Mouse (Mus musculus) layer of hippocampus, postnatal 25 days (tissue): Measurements from ENCODE around the gene Catsper1. TPM values are rescaled to one million over a fixed set of nuclear protein-coding genes. Genes with fewer than 3 reads are reported as not detected.

Experiments
- DNase-seq, 2 experiments: peaks; one replicate each; pipeline ENCODE4 v3.0.0; 2022; ENCODE audit warnings: mixed read lengths in 2 of 2, low spot score in 1 of 2; ENCODE audit errors: extremely low spot score in 1 of 2
- total RNA-seq, 2 experiments: library from RNA; stranded (reverse); gene quantifications; 2 replicates each; pipeline ENCODE4 v1.2.3; 2021

Catsper1 gene
- total RNA-seq, 2 experiments from 2014 or later, result not detected

- no peak for DNase-seq
Observed at GRCm38 (mm10) chr19:5390416-5390815, 54.9 kb downstream of the Catsper1 start.

GRCm38 (mm10) chr19:5392892-5393291 is 57.4 kb downstream of the Catsper1 start:
- no peak for DNase-seq

Other genes starting within 250 kb of the Catsper1 start
- 10 to 100 TPM; 24.5 to 24.7 TPM for gene Yif1a, start 247.2 kb upstream of the Catsper1 start, total RNA-seq
- 100 to 1,000 TPM; 754 to 774 TPM for gene Cnih2, start 237.2 kb upstream of the Catsper1 start, total RNA-seq
- gene Rab1b, start 228.7 kb upstream of the Catsper1 start, total RNA-seq, result 100 to 1,000 TPM; 173 TPM
- 100 to 1,000 TPM; 214 to 222 TPM for gene Klc2, start 217.2 kb upstream of the Catsper1 start, total RNA-seq
- 10 to 100 TPM; 54.2 to 57.6 TPM for gene Pacs1, start 62.6 kb upstream of the Catsper1 start, total RNA-seq
- gene Sf3b2, start 40.3 kb upstream of the Catsper1 start, total RNA-seq, result 100 to 1,000 TPM; 201 to 202 TPM
- 100 to 1,000 TPM; 114 to 129 TPM for gene Gal3st3, start 37.4 kb upstream of the Catsper1 start, total RNA-seq
- gene Cst6, start 13.8 kb downstream of the Catsper1 start, total RNA-seq, result 1 to 10 TPM; 6.1 to 6.7 TPM
- 10 to 100 TPM; 19.5 to 23.7 TPM for gene Eif1ad, start 31.0 kb downstream of the Catsper1 start, total RNA-seq
- gene Banf1, start 31.4 kb downstream of the Catsper1 start, total RNA-seq, result 10 to 100 TPM; 85.3 to 93.2 TPM
- gene Sart1, start 53.0 kb downstream of the Catsper1 start, total RNA-seq, result 10 to 100 TPM; 83.7 to 99.3 TPM
- not detected for gene Tsga10ip, start 66.8 kb downstream of the Catsper1 start, total RNA-seq
- gene Drap1, start 89.2 kb downstream of the Catsper1 start, total RNA-seq, result 100 to 1,000 TPM; 278 to 311 TPM
- 10 to 100 TPM; 68.2 to 71.1 TPM for gene AI837181, start 89.4 kb downstream of the Catsper1 start, total RNA-seq
- gene Fosl1, start 111.8 kb downstream of the Catsper1 start, total RNA-seq, result not detected
- 10 to 100 TPM; 32.9 to 35.9 TPM for gene Ccdc85b, start 122.2 kb downstream of the Catsper1 start, total RNA-seq
- gene Fibp, start 124.9 kb downstream of the Catsper1 start, total RNA-seq, result 100 to 1,000 TPM in 1 of 2 experiments, 10 to 100 TPM in 1; 99.4 to 110 TPM
- gene Ctsw, start 132.8 kb downstream of the Catsper1 start, total RNA-seq, result not detected
- 10 to 100 TPM; 11.0 to 11.6 TPM for gene Efemp2, start 138.2 kb downstream of the Catsper1 start, total RNA-seq
- 10 to 100 TPM; 33.2 to 38.2 TPM for gene Mus81, start 152.7 kb downstream of the Catsper1 start, total RNA-seq
- 1,000 to 10,000 TPM; 1,427 to 1,527 TPM for gene Cfl1, start 154.7 kb downstream of the Catsper1 start, total RNA-seq
- gene 1700020D05Rik, start 168.0 kb downstream of the Catsper1 start, total RNA-seq, result 1 to 10 TPM; 4.5 to 9.2 TPM
- 10 to 100 TPM; 78.0 to 86.5 TPM for gene Snx32, start 174.8 kb downstream of the Catsper1 start, total RNA-seq
- not detected for gene Ovol1, start 224.9 kb downstream of the Catsper1 start, total RNA-seq
- gene Ap5b1, start 232.3 kb downstream of the Catsper1 start, total RNA-seq, result 1 to 10 TPM; 7.7 to 8.2 TPM